Mouse (Mus musculus): ENCODE measurements at regions not wholly inside any gene's neighbourhood (a gene's known extent, or its start where the extent isn't known, plus 50 kb on each side); places are given as distances from the start of the nearest gene placed in this dataset.

GRCm38 (mm10) chr6:67884893-67885292, 349.3 kb upstream of the Tacstd2 start:
- no peak for TF ChIP-seq POLR2A (IDR thresholded peaks at IDR 0.05; ENCODE audit: low read depth, low read length)
- TF ChIP-seq CTCF (conservative IDR thresholded peaks at IDR 0.05; ENCODE audit: insufficient read depth, insufficient read length, low read depth, low read length) = no peak

Data from kidney, adult 2 months (tissue).